Mouse (Mus musculus) embryonic fibroblast, embryonic 13.5 days (primary cell): ENCODE measurements at regions not wholly inside any gene's neighbourhood (a gene's known extent, or its start where the extent isn't known, plus 50 kb on each side); places are given as distances from the start of the nearest gene placed in this dataset.

Source experiments
- H3K27ac ChIP-seq: 2 replicates; pipeline ENCODE4 v1.5.1; 2012; ENCODE audit warnings: low read length, control low read depth, inconsistent platforms; ENCODE audit not compliant: insufficient read depth
- H3K4me1 ChIP-seq: 2 replicates; pipeline ENCODE4 v1.6.1; 2011; ENCODE audit warnings: low read length; ENCODE audit not compliant: control insufficient read depth, insufficient read depth
- H3K4me3 ChIP-seq: 2 replicates; pipeline ENCODE4 v1.5.1; 2011; ENCODE audit warnings: mild to moderate bottlenecking, control low read depth, low read length; ENCODE audit not compliant: insufficient read depth
- CTCF ChIP-seq: IDR thresholded peaks from 2 replicates; pipeline ENCODE4 v1.5.1; 2011; ENCODE audit warnings: mild to moderate bottlenecking, control low read depth, low read length, moderate library complexity, borderline replicate concordance; ENCODE audit not compliant: insufficient read depth
- POLR2A ChIP-seq: IDR thresholded peaks from 2 replicates; pipeline ENCODE4 v1.6.1; 2011; ENCODE audit warnings: low read depth, mild to moderate bottlenecking, control low read depth, low read length, moderate library complexity

GRCm38 (mm10) chr2:101172806-101173205, 451.7 kb upstream of the Rag2 start:
- Histone ChIP-seq H3K4me1 (no peaks in the 10 kb centered on the region), H3K27ac (no peak overlapping the region), H3K4me3 (no peak overlapping the region)
- no peak for TF ChIP-seq CTCF
- TF ChIP-seq POLR2A: no peak

- H3K4me3 ChIP-seq: no peak overlapping the region
- TF ChIP-seq POLR2A (no peak), CTCF (no peak)
- H3K4me1 ChIP-seq: no peaks in the 10 kb centered on the region
- H3K27ac ChIP-seq: no peak overlapping the region
These were observed 449.4 kb upstream of the Rag2 start for GRCm38 (mm10) chr2:101175124-101175523.

GRCm38 (mm10) chr2:101206637-101207036, 417.9 kb upstream of the Rag2 start:
- no peak overlapping the region for H3K4me3 ChIP-seq

GRCm38 (mm10) chr2:101209136-101209535, 415.4 kb upstream of the Rag2 start:
- Histone ChIP-seq H3K4me1 (no peaks in the 10 kb centered on the region), H3K4me3 (no peak overlapping the region), H3K27ac (no peak overlapping the region)
- TF ChIP-seq CTCF: no peak
- no peak for TF ChIP-seq POLR2A

More at GRCm38 (mm10) chr2:101206637-101207036, 417.9 kb upstream of the Rag2 start:
- TF ChIP-seq POLR2A (no peak), CTCF (no peak)
- no peak overlapping the region for H3K27ac ChIP-seq
- H3K4me1 ChIP-seq: no peaks in the 10 kb centered on the region

- Histone ChIP-seq H3K4me1 (no peaks in the 10 kb centered on the region), H3K4me3 (no peak overlapping the region), H3K27ac (no peak overlapping the region)
- no peak for TF ChIP-seq CTCF
- TF ChIP-seq POLR2A: no peak
These were observed 403.8 kb upstream of the Rag2 start for GRCm38 (mm10) chr2:101220759-101221158.

GRCm38 (mm10) chr2:101242983-101243382, 381.5 kb upstream of the Rag2 start:
- H3K4me1 ChIP-seq: no peaks in the 10 kb centered on the region
- no peak overlapping the region for H3K27ac ChIP-seq
- TF ChIP-seq POLR2A (no peak), CTCF (no peak)
- H3K4me3 ChIP-seq: no peak overlapping the region

GRCm38 (mm10) chr2:101247133-101247532, 377.4 kb upstream of the Rag2 start:
- no peaks in the 10 kb centered on the region for H3K4me1 ChIP-seq
- no peak for TF ChIP-seq CTCF
- TF ChIP-seq POLR2A: no peak

GRCm38 (mm10) chr2:101252228-101252627, 372.3 kb upstream of the Rag2 start:
- Histone ChIP-seq H3K4me1 (no peaks in the 10 kb centered on the region), H3K4me3 (no peak overlapping the region), H3K27ac (no peak overlapping the region)
- TF ChIP-seq CTCF (no peak), POLR2A (no peak)

More at GRCm38 (mm10) chr2:101247133-101247532, 377.4 kb upstream of the Rag2 start:
- H3K27ac ChIP-seq: no peak overlapping the region
- no peak overlapping the region for H3K4me3 ChIP-seq

- no peak overlapping the region for H3K27ac ChIP-seq
- H3K4me1 ChIP-seq: no peaks in the 10 kb centered on the region
- H3K4me3 ChIP-seq: no peak overlapping the region
- no peak for TF ChIP-seq POLR2A
- TF ChIP-seq CTCF: no peak
These were observed 368.1 kb upstream of the Rag2 start for GRCm38 (mm10) chr2:101256464-101256863.

GRCm38 (mm10) chr2:101263934-101264333, 360.6 kb upstream of the Rag2 start:
- Histone ChIP-seq H3K27ac (no peak overlapping the region), H3K4me1 (no peaks in the 10 kb centered on the region), H3K4me3 (no peak overlapping the region)
- no peak for TF ChIP-seq POLR2A
- no peak for TF ChIP-seq CTCF
